11 mouse cellular contexts compared by ENCODE assay signal in the genomic region with DNA sequence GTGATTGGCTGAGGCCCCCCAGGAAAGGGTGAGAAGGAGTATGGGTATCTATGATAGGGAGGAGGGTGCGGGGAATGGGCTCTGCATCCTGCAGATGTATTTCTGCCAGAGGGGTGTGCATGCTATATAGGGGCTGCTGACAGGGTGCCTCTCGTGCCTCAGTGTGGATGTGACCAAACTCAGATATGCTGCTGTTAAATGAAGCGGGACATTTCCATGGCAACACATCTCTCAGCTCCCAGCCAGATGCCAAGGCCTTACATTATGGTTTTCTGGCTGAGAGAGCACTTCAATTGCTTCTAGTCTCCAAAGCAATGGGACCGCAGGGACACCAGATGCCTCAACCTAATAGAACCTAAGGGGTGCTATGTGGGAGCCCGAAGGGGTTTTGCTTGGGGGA. TPM values are rescaled to one million over a fixed set of nuclear protein-coding genes. Genes with fewer than 3 reads are reported as not detected.
DNase-seq lines count a peak whose midpoint lies in the region; ATAC-seq lines count a peak whose summit lies in the region.
"Had no signal": no experiment of that assay in that cellular context is flagged by ENCODE, and none has a peak within 500 bp of the region (broad histone marks: within the 10 kb centered on the region; RNA-seq: fewer than 3 reads in every experiment).

No protein-coding gene starts in this region.

- H3K4me1 ChIP-seq in forebrain, embryonic 12.5 days: peaks cover 16% of the 10 kb centered on the region
- peaks cover 15% of the 10 kb centered on the region for H3K4me1 ChIP-seq in midbrain, embryonic 10.5 days

- 33% methylated on average over 5 of the region's 5 CpGs for WGBS in forebrain, embryonic 12.5 days
- WGBS in midbrain, embryonic 10.5 days: 74% methylated on average over 5 of the region's 5 CpGs

- intact Hi-C loops in heart, postnatal 25 days (cut with DNase I): loop anchor here (5.0 to 10.0 kb wide), 3 partner anchors 72 to 654 kb away; partner anchors contain the start of genes Ahsa1 and Vipas39

- no peaks in the 10 kb centered on the region for H3K9me3 ChIP-seq in forebrain, embryonic 12.5 days
- H3K9me3 ChIP-seq in midbrain, embryonic 10.5 days (replicated peaks): no peaks in the 10 kb centered on the region

- DNase-seq in right cerebral cortex, postnatal 10 days (ENCODE audit: low spot score in 2 of 2): peak; percentile 48 to 72
- DNase-seq in right cerebral cortex, postnatal 25 days: no peak
- peak; percentile 18 for DNase-seq in midbrain, embryonic 10.5 days (ENCODE audit: low spot score)
- DNase-seq in retina, postnatal 1 day: peak; percentile 93
- no peak for DNase-seq in layer of hippocampus, adult 18-20 months (ENCODE audit: low spot score in 2 of 2)
- DNase-seq in testis, postnatal 14 days (ENCODE audit: low spot score): no peak
- no peak for DNase-seq in heart, postnatal 25 days (ENCODE audit: low spot score)
- DNase-seq: adrenal gland, adult 2 months; cerebellum, adult 9-11 months; thymus, postnatal 4 days had no signal

- peak overlapping the region; percentile 79 for H3K27ac ChIP-seq in forebrain, embryonic 12.5 days
- H3K27ac ChIP-seq in midbrain, embryonic 10.5 days (replicated peaks): peak overlapping the region; percentile 49

- H3K36me3 ChIP-seq in forebrain, embryonic 12.5 days (replicated peaks): peaks cover 13% of the 10 kb centered on the region
- peaks cover 23% of the 10 kb centered on the region for H3K36me3 ChIP-seq in midbrain, embryonic 10.5 days

- no peak overlapping the region; the same call in 1 of the 2 replicates for H3K4me2 ChIP-seq in forebrain, embryonic 12.5 days

- no peaks in the 10 kb centered on the region for H3K27me3 ChIP-seq in forebrain, embryonic 12.5 days
- no peaks in the 10 kb centered on the region for H3K27me3 ChIP-seq in midbrain, embryonic 10.5 days (ENCODE audit: low read depth, poor library complexity, severe bottlenecking)

- peak; percentile 90 for ATAC-seq in forebrain, embryonic 12.5 days (ENCODE audit: low FRiP score)

- H3K4me3 ChIP-seq in forebrain, embryonic 12.5 days (replicated peaks): no peak overlapping the region
- H3K4me3 ChIP-seq in midbrain, embryonic 10.5 days: no peak overlapping the region

- H3K9ac ChIP-seq in forebrain, embryonic 12.5 days: no peak overlapping the region

RNA-seq across cellular contexts. Expression of gene Slirp, which starts 24.8 kb away (rescaled TPM):
- 283 and 293 TPM in 2 replicates for polyA plus RNA-seq in forebrain, embryonic 12.5 days (2016; fragmentation: Nextera tagmentation; extraction: Ambion mirVana)
- 283 and 318 TPM in 2 replicates for polyA plus RNA-seq in midbrain, embryonic 10.5 days (2016; fragmentation: Nextera tagmentation; extraction: Ambion mirVana)
- 10 to 100 TPM; 94.4 to 97.2 TPM for total RNA-seq in layer of hippocampus, adult 18-20 months (2021)
- 100 to 1,000 TPM; 169 to 172 TPM for total RNA-seq in heart, postnatal 25 days (2021)

RNA-seq across cellular contexts. Expression of gene Alkbh1, which starts 24.9 kb away (rescaled TPM):
- 48.8 and 55.9 TPM in 2 replicates for polyA plus RNA-seq in forebrain, embryonic 12.5 days (2016; fragmentation: Nextera tagmentation; extraction: Ambion mirVana)
- 59.6 and 64.2 TPM in 2 replicates for polyA plus RNA-seq in midbrain, embryonic 10.5 days (2016; fragmentation: Nextera tagmentation; extraction: Ambion mirVana)
- 10 to 100 TPM; 19.4 to 21.0 TPM for total RNA-seq in layer of hippocampus, adult 18-20 months (2021)
- 10 to 100 TPM in 1 of 2 experiments, 1 to 10 TPM in 1; 9.5 to 13.1 TPM for total RNA-seq in heart, postnatal 25 days (2021)

RNA-seq across cellular contexts. Expression of gene Sptlc2, which starts 30.8 kb away (rescaled TPM):
- 50.8 and 54.2 TPM in 2 replicates for polyA plus RNA-seq in forebrain, embryonic 12.5 days (2016; fragmentation: Nextera tagmentation; extraction: Ambion mirVana)
- polyA plus RNA-seq in midbrain, embryonic 10.5 days (2016; fragmentation: Nextera tagmentation; extraction: Ambion mirVana): 50.9 and 57.6 TPM in 2 replicates
- 10 to 100 TPM; 24.6 to 40.9 TPM for total RNA-seq in layer of hippocampus, adult 18-20 months (2021)
- 10 to 100 TPM; 25.0 to 26.8 TPM for total RNA-seq in heart, postnatal 25 days (2021)

RNA-seq across cellular contexts. Expression of gene Snw1, which starts 53.2 kb away (rescaled TPM):
- 149 and 153 TPM in 2 replicates for polyA plus RNA-seq in forebrain, embryonic 12.5 days (2016; fragmentation: Nextera tagmentation; extraction: Ambion mirVana)
- polyA plus RNA-seq in midbrain, embryonic 10.5 days (2016; fragmentation: Nextera tagmentation; extraction: Ambion mirVana): 159 and 161 TPM in 2 replicates
- total RNA-seq in layer of hippocampus, adult 18-20 months (2021): 10 to 100 TPM; 62.3 to 68.8 TPM
- 10 to 100 TPM; 41.6 to 44.4 TPM for total RNA-seq in heart, postnatal 25 days (2021)

Comparison
In these comparisons a context has a peak if more than half of its experiments do, and no peak if none do; other contexts are left out.
1. DNase-seq: peak in right cerebral cortex, postnatal 10 days (2 of 2), midbrain, embryonic 10.5 days (single experiment) and retina, postnatal 1 day (single experiment); none in right cerebral cortex, postnatal 25 days (single experiment), layer of hippocampus, adult 18-20 months (0 of 2), testis, postnatal 14 days (single experiment) and heart, postnatal 25 days (single experiment).